Mouse (Mus musculus) CH12.LX (cell line): ENCODE measurements around the gene Zfp473. TPM values are rescaled to one million over a fixed set of nuclear protein-coding genes. Genes with fewer than 3 reads are reported as not detected.
A peak's percentile ranks its signal among the peaks of the same experiment; 100 is the strongest.

ENCODE experiments used
- DNase-seq: peaks from one replicate; pipeline ENCODE4 v3.0.0-alpha.2; 2013; ENCODE audit errors: extremely low read depth
- H3K27ac ChIP-seq: 2 replicates; pipeline ENCODE4 v1.5.1; 2012; ENCODE audit warnings: low read depth, mild to moderate bottlenecking, control low read depth, moderate library complexity; ENCODE audit not compliant: insufficient read depth
- H3K27me3 ChIP-seq: replicated peaks from 2 replicates; pipeline ENCODE3; 2012; ENCODE audit warnings: inconsistent platforms
- H3K36me3 ChIP-seq, 2 experiments: replicated peaks in 1 of 2; 2 replicates each; pipeline versions ENCODE3 to v1.6.1; 2012; ENCODE audit warnings: inconsistent platforms in 1 of 2, low read length in 1 of 2, mild to moderate bottlenecking in 1 of 2, mixed read lengths in 1 of 2, moderate library complexity in 1 of 2; ENCODE audit not compliant: control insufficient read depth in 1 of 2, insufficient read depth in 1 of 2
- H3K4me1 ChIP-seq, 2 experiments: 2 replicates each; pipeline ENCODE4 v1.6.1; 2012; ENCODE audit warnings: inconsistent platforms in 1 of 2, moderate library complexity in 1 of 2; ENCODE audit not compliant: insufficient read depth in 2 of 2, control insufficient read depth in 1 of 2
- H3K4me2 ChIP-seq: 2 replicates; pipeline ENCODE4 v1.6.1; 2012; ENCODE audit warnings: low read depth, mild to moderate bottlenecking, control low read depth; ENCODE audit not compliant: poor library complexity, insufficient read depth, severe bottlenecking
- H3K4me3 ChIP-seq, 3 experiments: fragments of 150-350 bp in 1 of 3; sonication (generic) in 1 of 3; replicated peaks in 1 of 3; 2 replicates each; pipeline versions ENCODE3 to v1.5.1; 2011 to 2012; ENCODE audit warnings: low read depth in 2 of 3, low read length in 2 of 3, mild to moderate bottlenecking in 2 of 3, moderate library complexity in 2 of 3, control low read depth in 1 of 3, improper control_type of control experiment in 1 of 3, inconsistent platforms in 1 of 3, mixed read lengths in 1 of 3; ENCODE audit not compliant: poor library complexity in 1 of 3
- H3K79me2 ChIP-seq: replicated peaks from 2 replicates; pipeline ENCODE4 v1.6.1; 2012; ENCODE audit warnings: mild to moderate bottlenecking, moderate library complexity; ENCODE audit not compliant: control insufficient read depth, poor library complexity, insufficient read depth, severe bottlenecking; ENCODE audit errors: extremely low read depth
- H3K9ac ChIP-seq: 2 replicates; pipeline ENCODE4 v1.6.1; 2012; ENCODE audit warnings: low read depth, mild to moderate bottlenecking, control low read depth, moderate library complexity; ENCODE audit not compliant: insufficient read depth
- H3K9me3 ChIP-seq: replicated peaks from 2 replicates; pipeline ENCODE3; 2012; ENCODE audit warnings: low read length, inconsistent platforms, mixed read lengths
- CHD2 ChIP-seq: IDR thresholded peaks from 2 replicates; pipeline ENCODE4 v1.6.1; 2011; ENCODE audit warnings: low read length, improper control_type of control experiment
- CTCF ChIP-seq, 2 experiments: IDR thresholded peaks in 1 of 2; conservative IDR thresholded peaks in 1 of 2; 2 replicates each; pipeline ENCODE4 v1.5.1; 2011 to 2012; ENCODE audit warnings: low read depth in 2 of 2, low read length in 2 of 2, improper control_type of control experiment in 1 of 2, inconsistent platforms in 1 of 2, mild to moderate bottlenecking in 1 of 2, moderate library complexity in 1 of 2
- E2F4 ChIP-seq: IDR thresholded peaks from 2 replicates; pipeline ENCODE4 v1.6.1; 2011; ENCODE audit warnings: low read depth, low read length, improper control_type of control experiment; ENCODE audit not compliant: insufficient replicate concordance
- ELF1 ChIP-seq: IDR thresholded peaks from 2 replicates; pipeline ENCODE4 v1.6.1; 2014; ENCODE audit warnings: low read depth, mild to moderate bottlenecking, inconsistent platforms, low read length, improper control_type of control experiment
- JUN ChIP-seq: IDR thresholded peaks from 2 replicates; pipeline ENCODE4 v1.6.1; 2011; ENCODE audit warnings: low read depth, mild to moderate bottlenecking, low read length, improper control_type of control experiment, moderate library complexity; ENCODE audit not compliant: insufficient read depth
- KAT2A ChIP-seq: IDR thresholded peaks from 2 replicates; pipeline ENCODE4 v1.6.1; 2012; ENCODE audit warnings: low read length, improper control_type of control experiment, inconsistent platforms; ENCODE audit not compliant: insufficient replicate concordance
- MAFK ChIP-seq: IDR thresholded peaks from 2 replicates; pipeline ENCODE4 v1.6.1; 2011; ENCODE audit warnings: low read length, improper control_type of control experiment; ENCODE audit not compliant: insufficient replicate concordance
- MEF2A ChIP-seq: IDR thresholded peaks from 2 replicates; pipeline ENCODE4 v1.6.1; 2014; ENCODE audit warnings: low read depth, mild to moderate bottlenecking, inconsistent platforms, low read length, improper control_type of control experiment, borderline replicate concordance
- NRF1 ChIP-seq: IDR thresholded peaks from 2 replicates; pipeline ENCODE4 v1.6.1; 2014; ENCODE audit warnings: low read depth, mild to moderate bottlenecking, inconsistent platforms, low read length, improper control_type of control experiment, moderate library complexity
- POLR2A ChIP-seq: IDR thresholded peaks from 2 replicates; pipeline ENCODE4 v1.6.1; 2011; ENCODE audit warnings: low read depth, mild to moderate bottlenecking, improper control_type of control experiment, low read length
- POLR2AphosphoS2 ChIP-seq: IDR thresholded peaks from 2 replicates; pipeline ENCODE4 v1.6.1; 2011; ENCODE audit warnings: low read depth, low read length, improper control_type of control experiment
- RAD21 ChIP-seq: IDR thresholded peaks from 2 replicates; pipeline ENCODE4 v1.6.1; 2011; ENCODE audit warnings: low read depth, mild to moderate bottlenecking, low read length, improper control_type of control experiment, moderate library complexity
- RCOR1 ChIP-seq: conservative IDR thresholded peaks from 2 replicates; pipeline ENCODE4 v1.6.1; 2012; ENCODE audit warnings: low read depth, mild to moderate bottlenecking, inconsistent platforms, low read length, improper control_type of control experiment
- UBTF ChIP-seq: IDR thresholded peaks from 2 replicates; pipeline ENCODE4 v1.6.1; 2012; ENCODE audit warnings: low read depth, mild to moderate bottlenecking, inconsistent platforms, low read length, improper control_type of control experiment, moderate library complexity
- USF1 ChIP-seq: IDR thresholded peaks from 2 replicates; pipeline ENCODE4 v1.6.1; 2014; ENCODE audit warnings: low read depth, mild to moderate bottlenecking, inconsistent platforms, low read length, improper control_type of control experiment
- USF2 ChIP-seq: conservative IDR thresholded peaks from 2 replicates; pipeline ENCODE4 v1.6.1; 2011; ENCODE audit warnings: low read depth, low read length, improper control_type of control experiment
- ZKSCAN1 ChIP-seq: IDR thresholded peaks from 2 replicates; pipeline ENCODE4 v1.6.1; 2012; ENCODE audit warnings: low read depth, inconsistent platforms, low read length, improper control_type of control experiment, borderline replicate concordance
- ZMIZ1 ChIP-seq: IDR thresholded peaks from 2 replicates; pipeline ENCODE4 v1.6.1; 2012; ENCODE audit warnings: low read depth, mild to moderate bottlenecking, inconsistent platforms, low read length, improper control_type of control experiment
- dilution Hi-C: fragments of 300-500 bp; cut with MboI; formaldehyde crosslinking; loops from 2 replicates; pipeline ENCODE4 v1.14.3; 2020; ENCODE audit warnings: low sequenced_read_pairs; ENCODE audit not compliant: extremely low pct_unique_long_range_greater_than_20kb, extremely low pct_ligation_motif_present
- in situ Hi-C: fragments of 300-500 bp; cut with MboI; formaldehyde crosslinking; loops from 3 replicates; pipeline ENCODE4 v1.14.3; 2019; ENCODE audit warnings: low sequenced_read_pairs, low pct_ligation_motif_present, low pct_unique_long_range_greater_than_20kb, mixed read lengths
- polyA plus RNA-seq: library from polyadenylated mRNA; unstranded; fragments of >175 nt; gene quantifications from 2 replicates; pipeline ENCODE4 v1.2.1, GENCODE M21; 2012; ENCODE audit warnings: low read depth; ENCODE audit not compliant: insufficient read length
- total RNA-seq, 2 experiments: library from RNA; depleted of rRNA; stranded (reverse); fragments of 300-350 nt in 1 of 2; fragments of >200 nt in 1 of 2; gene quantifications; 2 replicates each; pipeline ENCODE4 v1.2.3; 2012 to 2014

Zfp473 gene
- total and polyA plus RNA-seq, 3 experiments: 8.7 to 10.0 (median 9.3) TPM

GRCm38 (mm10) chr7:44705086-44705485 lies 45.8 kb downstream of the Zfp473 start:
- H3K79me2 ChIP-seq: no peaks in the 10 kb centered on the region
- H3K36me3 ChIP-seq: no peaks in the 10 kb centered on the region
- no peaks in the 10 kb centered on the region for H3K27me3 ChIP-seq
- dilution Hi-C loops (no loop called here), in situ Hi-C loops (no loop called here)
- H3K9me3 ChIP-seq: peaks cover 2% of the 10 kb centered on the region
- no peak overlapping the region for H3K9ac ChIP-seq
- no peaks in the 10 kb centered on the region for H3K4me1 ChIP-seq
- no peak overlapping the region for H3K27ac ChIP-seq
- H3K4me3 ChIP-seq: no peak overlapping the region
- DNase-seq: no peak
- no peak overlapping the region for H3K4me2 ChIP-seq
- TF ChIP-seq CTCF (conservative IDR thresholded peaks at IDR 0.05 in 1 of 2, IDR thresholded peaks at IDR 0.05 in 1 of 2; ENCODE audit: low read depth in 2 of 2, low read length in 2 of 2) (0 out of 4 replicates have a peak, but pooled peaks of 1 of the 2 experiments have one; percentile 2), ZKSCAN1 (no peak)

DNA sequence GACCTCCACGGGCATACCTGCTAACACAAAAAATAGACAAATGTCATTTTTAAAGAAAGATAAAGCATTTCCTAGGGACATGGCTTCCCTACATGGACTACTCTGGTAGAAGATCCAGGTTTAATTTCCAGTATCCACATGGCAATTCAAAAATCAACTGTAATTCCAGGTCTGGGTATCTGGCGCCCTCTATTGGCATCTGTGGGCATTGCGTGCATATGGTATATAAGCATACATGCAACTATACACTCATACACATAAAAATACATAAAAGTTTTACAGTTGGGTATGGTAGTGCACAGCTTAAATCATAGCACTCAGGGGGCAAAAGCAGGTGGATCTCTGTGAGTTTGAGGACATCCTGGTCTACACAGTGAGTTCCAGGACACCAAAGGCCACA lies 46.5 kb downstream of the Zfp473 start:
- Histone ChIP-seq H3K27ac (no peak overlapping the region), H3K9me3 (no peaks in the 10 kb centered on the region), H3K4me1 (no peaks in the 10 kb centered on the region), H3K27me3 (no peaks in the 10 kb centered on the region), H3K79me2 (no peaks in the 10 kb centered on the region), H3K9ac (no peak overlapping the region), H3K4me2 (no peak overlapping the region), H3K4me3 (no peak overlapping the region), H3K36me3 (no peaks in the 10 kb centered on the region)
- TF ChIP-seq CTCF (conservative IDR thresholded peaks at IDR 0.05 in 1 of 2, IDR thresholded peaks at IDR 0.05 in 1 of 2; ENCODE audit: low read depth in 2 of 2, low read length in 2 of 2) (peak; percentile 58 to 61), KAT2A (no peak), RAD21 (peak; percentile 32)
- dilution Hi-C loops (no loop called here), in situ Hi-C loops (no loop called here)
- peak; percentile 34 for DNase-seq

- TF ChIP-seq ZMIZ1: no peak
- TF ChIP-seq USF2: no peak
- no peak for TF ChIP-seq MAFK
- no peak for TF ChIP-seq POLR2AphosphoS2
- no peak for TF ChIP-seq JUN
- no peak for TF ChIP-seq USF1
- no peak for TF ChIP-seq UBTF
- no peak for TF ChIP-seq CHD2
- TF ChIP-seq E2F4: no peak
- no peak for TF ChIP-seq RAD21
- TF ChIP-seq ZKSCAN1: no peak
- no peak for TF ChIP-seq KAT2A
- no peak for TF ChIP-seq RCOR1
- TF ChIP-seq NRF1: no peak
- no peak for TF ChIP-seq POLR2A
- TF ChIP-seq MEF2A: no peak
- no peak for TF ChIP-seq ELF1
- TF ChIP-seq, all 38 proteins: peak for 0
- Histone ChIP-seq H3K36me3 (no peaks in the 10 kb centered on the region), H3K9ac (no peak overlapping the region), H3K4me3 (no peak overlapping the region), H3K27ac (no peak overlapping the region), H3K4me1 (no peaks in the 10 kb centered on the region), H3K79me2 (no peaks in the 10 kb centered on the region), H3K27me3 (no peaks in the 10 kb centered on the region), H3K4me2 (no peak overlapping the region), H3K9me3 (no peaks in the 10 kb centered on the region)
- in situ Hi-C loops: no loop called here
- dilution Hi-C loops: no loop called here
- DNase-seq: no peak
Observed at GRCm38 (mm10) chr7:44702985-44703384, 47.9 kb downstream of the Zfp473 start.
